Mouse (Mus musculus) macrophage (primary cell): ENCODE data around the gene Ceacam5. TPM values are rescaled to one million over a fixed set of nuclear protein-coding genes. Genes with fewer than 3 reads are reported as not detected.

ENCODE experiments used
- H3K27ac ChIP-seq: fragments of 350-480 bp; formaldehyde crosslinking; 2 replicates; pipeline ENCODE4 v1.9.0; 2021
- H3K36me3 ChIP-seq: fragments of 350-480 bp; formaldehyde crosslinking; 2 replicates; pipeline ENCODE4 v1.9.0; 2021; ENCODE audit errors: inconsistent target
- H3K4me3 ChIP-seq: fragments of 350-480 bp; formaldehyde crosslinking; 2 replicates; pipeline ENCODE4 v1.9.0; 2021; ENCODE audit errors: inconsistent target
- H3K79me2 ChIP-seq: fragments of 350-480 bp; formaldehyde crosslinking; 2 replicates; pipeline ENCODE4 v1.9.0; 2021; ENCODE audit errors: inconsistent target
- WGBS: methylation state at CpG from one replicate; pipeline ENCODE4 v1.1.7; 2026; ENCODE audit warnings: inconsistent platforms; ENCODE audit not compliant: missing documents; 5-methylcytosine and 5-hydroxymethylcytosine counted together
- polyA plus RNA-seq: library from polyadenylated mRNA; stranded (reverse); fragments of 250-400 nt; gene quantifications from 3 replicates; pipeline ENCODE4 v1.2.4, GENCODE M21; 2018; ENCODE audit warnings: inconsistent platforms
- total RNA-seq, 78 experiments: library from RNA; depleted of rRNA; stranded (reverse); fragments of 250-400 nt; gene quantifications; 1 replicate in 9 of 78; 2 replicates in 24 of 78; 3 replicates in 43 of 78; 4 replicates in 2 of 78; pipeline ENCODE4 v1.2.4; 2018; ENCODE audit warnings: inconsistent platforms in 56 of 78

Gene Ceacam5
- not detected for total RNA-seq (2018; cell fraction: chromatin; rRNA removed)
- total RNA-seq (2018; cell fraction: cytosol; rRNA removed), result not detected
- not detected for total RNA-seq (2018; cell fraction: nucleus; rRNA removed)
- polyA plus RNA-seq, result not detected in 3 replicates

DNA sequence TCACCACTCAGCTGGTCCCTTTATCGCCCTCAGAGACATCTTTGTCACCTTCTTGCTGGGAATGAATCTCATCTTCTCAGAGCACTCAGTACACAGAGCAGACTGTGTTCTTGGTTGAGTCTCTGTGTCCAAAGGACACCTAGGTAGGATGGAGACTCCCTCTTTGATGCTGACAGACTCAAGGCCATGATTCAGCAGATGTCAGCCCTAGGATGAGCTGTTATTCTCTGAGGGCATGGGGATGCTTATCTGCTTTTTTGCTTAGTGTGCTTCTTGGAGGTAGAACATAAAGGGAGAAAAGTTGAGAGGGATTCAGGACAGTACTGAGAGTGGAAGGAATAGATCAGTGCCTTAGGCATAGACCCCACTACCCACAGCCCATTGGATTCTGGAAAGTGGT lies at the start of gene Ceacam5:
Ceacam5 (plus strand) TSS at position 301 of the 400 bp plus-strand sequence.
- Histone ChIP-seq H3K79me2 (no peaks in the 10 kb centered on the region), H3K36me3 (no peaks in the 10 kb centered on the region), H3K27ac (no peak within 1 kb of the TSS), H3K4me3 (no peak within 1 kb of the TSS)
- WGBS, result 100% methylated on average over 1 of the region's 1 CpGs

Other genes with a start within 250 kb of the Ceacam5 start
- not detected in 3 replicates for gene Ceacam14, start 99.4 kb downstream of the Ceacam5 start, polyA plus RNA-seq
- not detected in 3 replicates for gene Gm5155, start 158.5 kb downstream of the Ceacam5 start, polyA plus RNA-seq